Mouse (Mus musculus) neural tube, embryonic 14.5 days (tissue): Measurements from ENCODE around the gene Orm1. TPM values are rescaled to one million over a fixed set of nuclear protein-coding genes. Genes with fewer than 3 reads are reported as not detected.

ENCODE experiments used
- ATAC-seq: fragments of 200-750 bp; cut with Nextera tagmentation; 2 replicates; pipeline ENCODE4 v1.8.0; 2017; ENCODE audit warnings: low read depth, mild to moderate bottlenecking, moderate TSS enrichment, moderate library complexity
- H3K27ac ChIP-seq: fragments of 300-500 bp; sonication (generic); 2 replicates; pipeline ENCODE4 v1.5.1; 2014; ENCODE audit warnings: low read depth, mild to moderate bottlenecking, control low read depth, low read length, moderate library complexity, mixed read lengths
- H3K27me3 ChIP-seq: fragments of 300-500 bp; sonication (generic); 2 replicates; pipeline ENCODE4 v1.6.1; 2014; ENCODE audit warnings: low read length; ENCODE audit not compliant: control insufficient read depth, insufficient read depth
- H3K36me3 ChIP-seq: fragments of 300-500 bp; sonication (generic); 2 replicates; pipeline ENCODE4 v1.6.1; 2014; ENCODE audit warnings: low read length, mixed read lengths; ENCODE audit not compliant: control insufficient read depth, insufficient read depth
- H3K4me1 ChIP-seq: fragments of 300-500 bp; sonication (generic); 2 replicates; pipeline ENCODE4 v1.6.1; 2014; ENCODE audit warnings: low read length; ENCODE audit not compliant: control insufficient read depth, insufficient read depth
- H3K4me2 ChIP-seq: fragments of 300-500 bp; sonication (generic); 2 replicates; pipeline ENCODE4 v1.6.1; 2014; ENCODE audit warnings: mild to moderate bottlenecking, low read depth, low read length, control low read depth
- H3K4me3 ChIP-seq: fragments of 300-500 bp; sonication (generic); 2 replicates; pipeline ENCODE4 v1.5.1; 2014; ENCODE audit warnings: low read depth, low read length, control low read depth, mixed read lengths
- H3K9ac ChIP-seq: fragments of 300-500 bp; sonication (generic); replicated peaks from 2 replicates; pipeline ENCODE4 v1.6.1; 2014; ENCODE audit warnings: low read depth, mild to moderate bottlenecking, control low read depth, low read length, mixed read lengths
- H3K9me3 ChIP-seq: fragments of 300-500 bp; sonication (generic); 2 replicates; pipeline ENCODE4 v1.6.1; 2016; ENCODE audit warnings: low read length; ENCODE audit not compliant: control insufficient read depth
- WGBS: fragments of 180-500 bp; shearing (Covaris S2); extraction: QIAGEN DNeasy Blood & Tissue Kit; methylation state at CpG from one replicate; pipeline ENCODE4 v1.1.7; 2014; 5-methylcytosine and 5-hydroxymethylcytosine counted together
- polyA plus RNA-seq: library from polyadenylated mRNA; unstranded; fragments of >200 nt; fragmentation: Nextera tagmentation; extraction: Ambion mirVana; gene quantifications from 2 replicates; pipeline ENCODE4 v1.2.1, GENCODE M21; 2014

The Orm1 gene
- polyA plus RNA-seq, result not detected in 2 replicates

DNA sequence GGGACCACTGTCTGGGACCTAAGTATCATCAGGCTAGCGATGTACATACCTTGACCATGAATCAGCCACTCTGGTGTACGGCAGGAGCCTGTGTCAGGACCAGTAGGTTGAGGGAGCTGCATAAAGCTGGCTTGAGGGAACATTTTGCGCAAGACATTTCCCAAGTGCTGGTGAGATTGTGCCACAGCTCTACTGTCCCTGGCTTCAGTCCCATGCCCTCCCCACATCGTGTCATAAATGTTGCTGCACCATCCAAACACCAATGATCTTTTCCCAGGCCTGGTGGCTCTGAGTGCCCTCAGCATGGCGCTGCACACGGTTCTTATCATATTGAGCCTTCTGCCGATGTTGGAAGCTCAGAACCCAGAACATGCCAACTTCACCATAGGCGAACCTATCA is at the start of gene Orm1:
TSS of gene Orm1 (plus strand) at position 266 of the 400 bp plus-strand sequence.
- H3K9ac ChIP-seq, result no peak within 1 kb of the TSS
- H3K27me3 ChIP-seq, result no peaks in the 10 kb centered on the region
- no peak within 1 kb of the TSS for H3K27ac ChIP-seq
- H3K4me2 ChIP-seq, result no peak within 1 kb of the TSS
- H3K9me3 ChIP-seq, result no peaks in the 10 kb centered on the region
- 92% methylated on average over 8 of the region's 8 CpGs for WGBS
- H3K4me3 ChIP-seq, result no peak within 1 kb of the TSS
- H3K4me1 ChIP-seq, result no peaks in the 10 kb centered on the region
- no peaks in the 10 kb centered on the region for H3K36me3 ChIP-seq
- no peak for ATAC-seq

- Histone ChIP-seq H3K4me2 (no peak overlapping the region), H3K9ac (no peak overlapping the region), H3K9me3 (no peaks in the 10 kb centered on the region), H3K27me3 (no peaks in the 10 kb centered on the region), H3K27ac (no peak overlapping the region), H3K36me3 (no peaks in the 10 kb centered on the region), H3K4me1 (no peaks in the 10 kb centered on the region), H3K4me3 (no peak overlapping the region)
- 89% methylated on average over 1 of the region's 1 CpGs for WGBS
- ATAC-seq, result no peak
Measured at GRCm38 (mm10) chr4:63295641-63296040, 48.7 kb upstream of the Orm1 start.

- no peaks in the 10 kb centered on the region for H3K36me3 ChIP-seq
- H3K4me2 ChIP-seq, result no peak overlapping the region
- no peak overlapping the region for H3K4me3 ChIP-seq
- 73% methylated on average over 3 of the region's 3 CpGs for WGBS
- H3K4me1 ChIP-seq, result no peaks in the 10 kb centered on the region
- H3K27me3 ChIP-seq, result no peaks in the 10 kb centered on the region
- H3K27ac ChIP-seq, result no peak overlapping the region
- no peak for ATAC-seq
- H3K9me3 ChIP-seq, result no peaks in the 10 kb centered on the region
- H3K9ac ChIP-seq, result no peak overlapping the region
Measured at GRCm38 (mm10) chr4:63296263-63296662, 48.1 kb upstream of the Orm1 start.

GRCm38 (mm10) chr4:63296876-63297275 is 47.5 kb upstream of the Orm1 start:
- H3K27me3 ChIP-seq, result no peaks in the 10 kb centered on the region
- whole genome bisulfite sequencing, result 92% methylated on average over 8 of the region's 8 CpGs
- ATAC-seq, result no peak

DNA sequence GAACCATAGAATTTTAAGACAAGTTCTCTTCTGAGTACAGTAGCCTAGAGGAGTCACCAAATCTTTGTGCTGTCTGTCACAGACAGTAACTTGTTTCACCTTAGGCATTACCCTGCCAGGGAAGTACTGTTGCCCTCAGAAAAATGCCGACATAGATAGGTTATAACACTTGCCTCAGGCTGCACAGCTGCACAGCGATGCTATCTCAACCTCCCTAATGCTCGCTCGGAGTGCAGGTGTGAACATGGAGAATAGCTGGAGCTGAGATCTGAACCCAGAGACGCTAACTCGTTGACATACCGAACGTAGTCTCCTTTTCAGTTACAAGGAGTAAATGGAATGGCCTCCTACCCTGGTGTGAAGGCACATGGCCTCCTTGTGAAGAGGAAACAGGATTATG is 46.2 kb upstream of the Orm1 start:
- Histone ChIP-seq H3K4me2 (no peak overlapping the region), H3K4me3 (no peak overlapping the region), H3K4me1 (no peaks in the 10 kb centered on the region), H3K27me3 (no peaks in the 10 kb centered on the region), H3K27ac (no peak overlapping the region), H3K9me3 (no peaks in the 10 kb centered on the region), H3K36me3 (no peaks in the 10 kb centered on the region), H3K9ac (no peak overlapping the region)
- no peak for ATAC-seq
- 94% methylated on average over 8 of the region's 8 CpGs for WGBS

More at GRCm38 (mm10) chr4:63296876-63297275, 47.5 kb upstream of the Orm1 start:
- H3K36me3 ChIP-seq, result no peaks in the 10 kb centered on the region
- no peak overlapping the region for H3K27ac ChIP-seq
- no peaks in the 10 kb centered on the region for H3K9me3 ChIP-seq
- H3K4me2 ChIP-seq, result no peak overlapping the region
- H3K4me1 ChIP-seq, result no peaks in the 10 kb centered on the region
- H3K4me3 ChIP-seq, result no peak overlapping the region
- no peak overlapping the region for H3K9ac ChIP-seq

DNA sequence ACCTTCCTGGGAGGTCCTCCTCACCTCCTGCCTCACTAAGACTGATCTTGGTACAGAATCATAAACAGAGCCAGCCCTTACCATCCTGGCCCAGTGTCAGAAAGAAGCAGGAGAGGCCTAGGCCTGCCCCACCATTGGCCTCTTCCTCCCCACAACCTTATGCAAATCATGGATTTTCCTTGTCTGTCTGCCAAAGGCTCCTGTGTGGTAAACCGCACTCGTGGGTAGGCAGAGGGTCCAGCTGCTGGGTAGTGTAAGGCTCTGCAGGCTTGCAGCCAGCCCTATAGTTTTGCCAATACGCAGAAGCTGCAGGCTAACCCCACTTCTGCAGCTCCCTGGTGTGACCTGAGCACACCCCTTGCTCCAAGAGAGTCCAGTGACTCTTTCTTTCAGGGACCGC is 41.7 kb upstream of the Orm1 start:
- no peaks in the 10 kb centered on the region for H3K9me3 ChIP-seq
- peak; percentile 25; the same call in 1 of the 2 replicates for ATAC-seq
- WGBS, result 52% methylated on average over 4 of the region's 4 CpGs

GRCm38 (mm10) chr4:63307175-63308062 is 36.9 kb upstream of the Orm1 start:
- no peak overlapping the region for H3K9ac ChIP-seq
- no peak overlapping the region for H3K27ac ChIP-seq
- no peak overlapping the region for H3K4me2 ChIP-seq
- H3K27me3 ChIP-seq, result no peaks in the 10 kb centered on the region
- no peaks in the 10 kb centered on the region for H3K9me3 ChIP-seq
- 33% methylated on average over 21 of the region's 21 CpGs for WGBS
- H3K36me3 ChIP-seq, result no peaks in the 10 kb centered on the region
- peak; percentile 84 for ATAC-seq
- H3K4me3 ChIP-seq, result no peak overlapping the region
- H3K4me1 ChIP-seq, result no peaks in the 10 kb centered on the region

More for the DNA sequence above, 41.7 kb upstream of the Orm1 start:
- no peak overlapping the region for H3K9ac ChIP-seq
- no peak overlapping the region for H3K4me3 ChIP-seq
- H3K4me1 ChIP-seq, result no peaks in the 10 kb centered on the region
- H3K27me3 ChIP-seq, result no peaks in the 10 kb centered on the region
- no peaks in the 10 kb centered on the region for H3K36me3 ChIP-seq
- H3K4me2 ChIP-seq, result no peak overlapping the region
- H3K27ac ChIP-seq, result no peak overlapping the region

GRCm38 (mm10) chr4:63308316-63308715 is 36.0 kb upstream of the Orm1 start:
- Histone ChIP-seq H3K4me2 (no peak overlapping the region), H3K27ac (no peak overlapping the region), H3K9me3 (no peaks in the 10 kb centered on the region), H3K9ac (no peak overlapping the region), H3K4me1 (no peaks in the 10 kb centered on the region), H3K36me3 (no peaks in the 10 kb centered on the region), H3K27me3 (no peaks in the 10 kb centered on the region), H3K4me3 (no peak overlapping the region)
- ATAC-seq, result no peak
- WGBS, result 73% methylated on average over 3 of the region's 3 CpGs

DNA sequence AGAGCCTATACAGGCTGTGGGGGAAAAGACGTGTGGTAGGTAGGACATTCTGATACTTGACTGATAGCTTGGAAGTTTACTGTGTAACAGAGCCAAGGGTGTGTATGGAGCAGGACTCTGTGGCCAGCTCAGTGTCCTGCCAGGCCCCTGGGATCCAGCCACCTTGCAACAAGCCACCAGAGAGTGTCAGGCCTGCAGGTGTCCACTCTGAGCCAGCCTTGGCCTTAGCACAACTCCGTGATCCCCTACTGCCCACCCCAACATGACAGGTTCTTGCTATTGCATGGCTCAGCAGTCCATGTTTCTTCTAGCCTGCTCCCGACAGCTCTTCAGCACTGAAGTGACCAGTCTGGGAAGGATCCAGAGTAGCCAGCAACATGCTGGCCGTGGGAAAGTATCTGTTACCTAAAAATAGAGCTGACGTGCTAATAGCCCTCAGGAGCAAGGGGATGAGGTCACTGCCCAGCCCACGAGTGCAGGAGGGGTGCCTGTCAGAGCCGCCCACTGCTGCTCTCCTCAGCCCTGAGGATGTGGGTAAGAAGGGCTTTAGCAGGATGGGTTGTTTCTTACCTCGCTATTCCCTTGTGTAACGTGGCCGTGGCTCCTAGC is 34.0 kb upstream of the Orm1 start:
- H3K27me3 ChIP-seq, result no peaks in the 10 kb centered on the region
- ATAC-seq, result no peak

More for the DNA sequence above, 34.0 kb upstream of the Orm1 start:
- Histone ChIP-seq H3K4me3 (no peak overlapping the region), H3K9me3 (no peaks in the 10 kb centered on the region), H3K27ac (no peak overlapping the region), H3K4me2 (no peak overlapping the region), H3K4me1 (no peaks in the 10 kb centered on the region), H3K36me3 (no peaks in the 10 kb centered on the region), H3K9ac (no peak overlapping the region)
- 71% methylated on average over 10 of the region's 10 CpGs for WGBS
